Mouse (Mus musculus) embryo, embryonic 9.5 days (tissue): ENCODE measurements around the gene Rpl22.

Source experiments
- DNase-seq: peaks from one replicate; pipeline ENCODE4 v3.0.0-alpha.2; 2017; ENCODE audit errors: extremely low spot score

The Rpl22 gene

GRCm38 (mm10) chr4:152338419-152339292 is 13.1 kb downstream of the Rpl22 start, which contains the start of gene Chd5:
TSS of gene Chd5 (plus strand) at chr4:152338651.
- no peak for DNase-seq

DNA sequence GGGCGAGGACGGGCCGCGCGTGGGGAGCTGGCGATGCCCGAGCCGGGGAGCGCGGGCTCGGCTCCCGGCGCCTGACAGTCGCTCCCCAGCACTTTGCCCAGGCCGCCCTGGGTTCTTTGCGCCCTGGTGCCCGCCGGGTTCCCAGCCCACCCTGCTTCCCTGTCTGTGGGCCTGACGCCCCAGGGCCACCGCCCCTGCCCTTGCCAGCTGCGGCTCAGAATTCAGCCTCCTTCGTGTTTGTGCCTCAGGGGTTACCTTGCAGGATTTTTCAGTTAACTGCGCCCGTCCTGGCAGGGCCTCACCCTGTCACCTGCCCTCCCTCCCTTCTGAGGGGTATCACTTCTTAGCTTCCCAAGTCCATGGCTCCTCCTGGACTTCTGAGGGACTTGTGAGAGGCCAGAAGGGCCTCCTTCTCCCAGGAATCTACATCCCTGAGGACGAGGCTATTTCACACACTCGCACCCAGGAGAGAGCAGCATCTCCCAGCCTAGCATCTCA is 13.8 kb downstream of the Rpl22 start:
- DNase-seq: no peak

DNA sequence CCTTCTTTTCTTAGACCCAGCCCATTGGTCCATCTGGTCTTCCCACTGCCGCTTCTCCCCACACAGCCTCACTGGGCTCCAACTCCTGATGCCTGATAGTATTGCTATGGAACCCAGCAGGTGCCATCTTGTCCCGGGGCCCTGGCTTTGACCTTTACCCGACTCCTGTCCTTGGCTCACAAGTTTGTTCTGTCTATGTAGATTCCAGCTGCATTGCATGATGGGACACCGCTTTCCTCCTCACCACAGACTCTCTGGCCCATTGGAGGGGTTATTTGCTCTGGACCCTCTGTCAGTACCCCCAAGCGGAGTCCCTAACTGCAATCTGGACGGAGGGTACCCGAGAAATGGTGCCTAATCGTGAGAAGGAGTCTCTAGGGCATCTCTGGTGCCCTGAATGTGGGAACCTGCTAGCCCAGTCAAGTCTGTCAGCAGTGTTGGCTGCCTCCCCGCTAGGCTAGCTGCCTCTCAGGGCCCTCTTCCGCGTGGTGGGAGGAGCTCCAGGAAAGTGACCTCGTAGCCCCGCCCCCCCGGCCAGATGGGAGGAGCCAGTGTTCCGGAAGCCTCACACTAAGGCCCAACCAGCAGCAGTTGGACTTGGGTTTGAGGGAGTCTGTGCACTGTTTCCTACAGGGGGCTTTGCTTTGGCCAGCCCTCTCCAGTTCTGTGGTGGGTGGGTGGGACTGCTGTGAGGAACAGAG is 15.2 kb downstream of the Rpl22 start:
- peak; percentile 52 for DNase-seq

DNA sequence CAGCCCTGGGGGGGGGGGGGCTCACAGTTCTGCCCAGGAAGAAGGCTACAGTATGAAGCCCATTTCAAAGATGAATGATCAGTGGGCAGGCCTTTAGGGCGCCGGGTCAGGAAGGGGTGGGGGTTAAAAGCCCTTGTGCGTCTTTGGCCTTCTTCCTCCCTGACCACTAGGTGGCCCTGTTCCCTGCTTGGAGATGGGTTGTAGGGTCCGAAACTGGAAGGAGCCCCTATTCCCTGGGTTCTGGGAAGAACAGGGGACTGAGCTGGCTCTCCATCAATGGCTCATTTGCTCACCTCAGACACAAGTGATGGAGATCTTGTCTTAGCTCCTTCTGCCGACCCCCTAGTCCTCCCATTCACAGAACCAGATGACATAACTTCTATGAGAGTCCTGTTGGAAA is 17.8 kb downstream of the Rpl22 start:
- DNase-seq: peak; percentile 64

- DNase-seq: no peak
These were observed 19.1 kb downstream of the Rpl22 start for GRCm38 (mm10) chr4:152344651-152345050.

- DNase-seq: no peak
These were observed 19.8 kb downstream of the Rpl22 start for GRCm38 (mm10) chr4:152345120-152345889.

GRCm38 (mm10) chr4:152349837-152350381 is 24.4 kb downstream of the Rpl22 start:
- no peak for DNase-seq

DNA sequence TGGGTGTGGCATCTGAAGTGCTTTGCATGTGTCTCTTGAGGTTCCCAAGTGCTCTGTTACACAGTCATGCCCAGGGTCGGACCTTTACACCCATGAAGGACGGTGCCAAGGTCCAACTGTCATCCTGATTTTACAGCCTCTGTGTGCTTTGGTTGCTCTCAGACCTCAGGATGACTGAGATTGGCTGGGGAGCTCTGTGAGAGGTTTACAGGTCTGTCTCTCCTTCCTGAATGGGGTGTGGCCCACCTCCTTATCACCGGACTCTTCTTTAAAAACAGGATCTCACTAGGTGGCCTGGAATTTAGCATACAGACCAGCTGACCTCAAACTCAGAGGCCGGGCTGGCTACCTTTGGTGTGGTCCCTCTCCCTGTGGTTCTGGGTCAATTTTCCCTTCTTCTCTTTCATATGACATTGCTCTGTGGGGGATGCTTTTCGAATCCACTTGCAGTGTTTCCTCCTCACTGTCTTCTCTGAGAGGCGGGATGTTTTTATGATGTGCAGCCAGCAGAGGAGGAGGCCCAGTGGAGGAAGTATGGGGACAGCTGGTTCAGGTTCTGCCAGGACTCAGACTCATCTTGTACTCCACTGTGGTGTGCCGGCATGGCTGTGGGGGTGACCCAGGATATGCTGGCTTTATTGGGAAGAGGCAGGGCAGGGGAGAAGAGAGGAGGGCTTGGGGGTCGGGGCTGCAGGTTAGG is 25.3 kb downstream of the Rpl22 start:
- DNase-seq: no peak

GRCm38 (mm10) chr4:152351422-152352305 is 26.1 kb downstream of the Rpl22 start:
- DNase-seq: no peak

GRCm38 (mm10) chr4:152353886-152354637 is 28.5 kb downstream of the Rpl22 start:
- no peak for DNase-seq

DNA sequence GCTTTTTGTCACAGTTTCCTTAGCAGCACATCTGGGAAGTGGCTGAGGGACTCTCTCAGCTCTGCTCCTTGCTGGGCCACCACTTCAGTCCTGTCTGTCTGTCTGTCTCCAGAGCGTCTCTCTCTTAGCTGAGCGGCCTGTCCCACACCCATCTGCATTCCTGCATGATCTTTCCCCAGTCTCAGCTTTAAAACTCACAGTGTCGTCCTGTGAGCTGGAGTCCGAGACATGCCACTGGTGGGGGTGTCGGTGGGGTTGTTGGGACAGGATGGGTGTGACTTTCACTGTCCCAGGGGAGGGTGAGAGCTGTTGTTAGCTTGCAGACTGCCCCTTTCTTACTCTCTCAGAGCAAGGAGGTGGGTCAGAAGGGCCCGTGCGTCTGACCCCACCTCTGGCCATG is 30.1 kb downstream of the Rpl22 start:
- no peak for DNase-seq

GRCm38 (mm10) chr4:152359700-152360099 is 34.2 kb downstream of the Rpl22 start:
- no peak for DNase-seq

GRCm38 (mm10) chr4:152360855-152361254 is 35.3 kb downstream of the Rpl22 start:
- peak; percentile 88 for DNase-seq

GRCm38 (mm10) chr4:152362180-152362579 is 36.6 kb downstream of the Rpl22 start:
- no peak for DNase-seq

DNA sequence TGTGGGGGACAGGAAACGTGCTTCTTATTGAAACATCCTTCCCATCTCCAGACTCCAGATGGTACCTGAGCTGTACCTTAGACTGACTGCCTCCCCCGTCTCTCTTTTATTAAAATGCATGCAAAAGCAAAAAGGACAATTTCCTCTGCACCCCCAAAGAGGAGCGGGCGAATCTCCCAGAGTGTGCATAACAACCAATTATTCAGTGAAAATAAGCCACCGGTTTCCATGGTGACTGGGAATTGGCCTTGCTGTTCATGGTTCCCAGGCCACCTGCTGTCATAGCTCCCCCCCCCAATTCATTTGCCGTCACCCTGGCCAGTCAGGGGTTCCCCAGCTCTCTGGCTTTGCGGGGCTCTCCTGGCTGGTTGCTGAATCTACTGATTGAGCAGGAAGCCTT is 39.7 kb downstream of the Rpl22 start:
- no peak for DNase-seq

DNA sequence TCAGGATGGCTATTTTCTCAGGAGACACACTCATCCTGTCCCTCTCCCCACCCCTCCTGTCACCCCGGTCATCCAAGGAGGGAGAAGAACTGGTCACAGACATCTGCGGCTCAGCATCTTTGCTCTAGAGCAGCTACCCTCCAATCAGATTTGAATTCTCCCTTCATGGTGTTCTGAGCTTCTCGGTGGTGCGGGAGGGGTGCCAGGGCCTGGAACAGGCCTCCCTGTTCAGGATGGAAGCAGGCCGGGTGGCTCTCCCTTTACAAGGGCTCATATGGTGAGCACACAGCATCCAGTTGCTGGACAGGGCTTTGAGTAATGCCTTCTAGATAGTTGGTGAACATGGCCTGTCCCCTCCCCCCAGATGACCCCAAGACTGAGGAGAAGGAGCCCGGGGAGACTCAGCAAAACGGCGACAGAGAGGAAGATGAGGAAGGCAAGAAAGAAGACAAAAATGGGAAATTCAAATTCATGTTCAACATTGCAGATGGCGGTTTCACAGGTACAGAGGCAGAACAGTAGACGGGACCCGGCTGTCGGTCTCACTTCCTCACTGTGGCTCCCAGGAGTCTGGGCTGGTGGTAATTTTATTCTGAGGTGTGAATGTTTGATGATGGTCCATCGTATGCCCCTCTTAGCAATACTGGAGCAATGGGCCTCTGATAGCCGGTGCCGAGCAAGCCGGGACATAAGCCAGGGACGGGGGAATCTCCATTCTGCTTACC is 57.1 kb downstream of the Rpl22 start:
- DNase-seq: no peak
